Mouse (Mus musculus) spleen, postnatal 0 days (tissue): Measurements from ENCODE around the gene Ascl2. TPM values are rescaled to one million over a fixed set of nuclear protein-coding genes. Genes with fewer than 3 reads are reported as not detected.

Experiments
- polyA plus RNA-seq: library from polyadenylated mRNA; unstranded; fragments of >200 nt; fragmentation: Nextera tagmentation; extraction: Ambion mirVana; gene quantifications from 2 replicates; pipeline ENCODE4 v1.2.1, GENCODE M21; 2015

The Ascl2 gene
- 1.3 and 2.0 TPM in 2 replicates for polyA plus RNA-seq

DNA sequence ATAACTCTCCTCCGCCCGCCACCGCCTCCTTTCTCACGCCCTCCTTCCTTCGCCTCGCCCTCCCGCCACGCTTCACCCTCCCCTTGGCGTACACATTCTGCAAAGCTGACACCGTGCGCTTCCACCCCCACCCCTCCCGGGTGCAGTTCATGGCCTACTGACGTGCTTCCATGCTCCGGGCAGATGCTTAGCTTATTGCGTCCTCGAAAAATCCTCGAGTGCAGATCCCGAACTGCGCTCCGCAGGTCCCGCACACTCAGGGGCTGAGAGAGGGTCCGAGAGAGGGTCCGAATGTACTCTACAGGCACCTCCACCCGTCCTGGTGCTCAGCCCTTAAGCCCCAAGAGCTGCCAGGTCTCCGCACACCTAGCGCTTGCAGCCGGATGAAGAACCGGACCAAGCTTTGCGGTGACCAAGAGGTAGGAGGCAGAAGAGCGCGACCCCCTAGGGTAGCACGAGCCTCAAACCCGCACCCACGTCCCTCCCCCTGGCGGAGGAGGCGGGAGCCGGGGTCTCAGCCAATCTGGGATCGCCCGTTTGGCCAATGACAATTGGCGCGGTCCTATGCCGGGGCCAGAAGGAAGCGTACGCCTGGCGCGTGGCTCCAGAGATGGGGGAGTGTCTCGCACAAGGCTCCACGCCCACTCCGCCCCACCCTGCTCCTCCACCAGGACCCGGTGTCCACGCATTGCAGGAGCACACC, at the start of gene Ascl2:
Ascl2 (minus strand) TSS at position 456 of the 703 bp plus-strand sequence.

DNA sequence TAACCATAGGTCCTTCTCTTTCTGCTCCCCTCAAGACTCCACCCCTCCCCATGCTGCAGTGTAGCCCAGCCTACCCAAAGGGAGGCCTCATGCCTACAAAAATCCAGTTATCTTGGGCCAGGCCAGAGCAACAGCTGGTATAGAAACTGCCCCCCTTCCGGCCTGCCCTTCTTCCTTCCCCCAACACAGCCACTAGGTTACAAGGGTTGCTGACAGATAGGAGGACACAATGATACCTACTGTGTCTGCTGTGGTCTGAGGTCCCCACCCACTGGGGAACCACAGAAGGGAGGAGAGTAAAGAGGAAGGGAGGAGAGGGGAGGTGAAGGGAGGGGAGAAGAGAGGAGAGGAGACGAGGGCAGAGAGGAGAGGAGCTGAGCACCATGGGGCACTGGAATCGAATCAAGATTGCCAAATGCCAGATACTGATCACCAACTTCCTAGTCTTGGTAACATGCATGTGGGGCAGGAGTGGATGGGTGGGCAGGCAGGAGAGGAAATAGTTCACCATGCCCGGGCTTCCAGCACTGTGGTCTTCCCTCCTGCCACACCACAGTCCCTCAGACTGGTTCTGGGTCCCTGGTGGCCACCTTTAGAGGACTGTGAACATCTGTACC, 35.8 kb upstream of the Ascl2 start, which contains the start of gene Tspan32:
Tspan32 (plus strand) TSS at position 320 of the 617 bp plus-strand sequence.

GRCm38 (mm10) chr7:142931028-142931427, 38.0 kb downstream of the Ascl2 start, which contains the start of gene Th:
Gene Th (minus strand): TSS chr7:142931128.

Other genes with a start within 250 kb of the Ascl2 start
- 12.1 and 24.0 TPM in 2 replicates for gene Ins2, start 225.9 kb downstream of the Ascl2 start, polyA plus RNA-seq
- gene Th, start 38.1 kb downstream of the Ascl2 start, polyA plus RNA-seq, result not detected in 2 replicates
- 107 and 111 TPM in 2 replicates for gene Tspan32, start 35.8 kb upstream of the Ascl2 start, polyA plus RNA-seq
- gene Cd81, start 83.5 kb upstream of the Ascl2 start, polyA plus RNA-seq, result 198 and 246 TPM in 2 replicates
- gene Tssc4, start 100.0 kb upstream of the Ascl2 start, polyA plus RNA-seq, result 50.7 and 50.9 TPM in 2 replicates
- gene Trpm5, start 125.4 kb upstream of the Ascl2 start, polyA plus RNA-seq, result 0.77 and 0.91 TPM in 2 replicates
- 0.78 and 0.87 TPM in 2 replicates for gene Kcnq1, start 137.1 kb upstream of the Ascl2 start, polyA plus RNA-seq